Mouse (Mus musculus) thymus, postnatal 4 days (tissue): ENCODE results near the gene BC029722.

Experiments used
- DNase-seq: peaks from one replicate; pipeline ENCODE4 v3.0.0; 2021

The BC029722 gene

DNA sequence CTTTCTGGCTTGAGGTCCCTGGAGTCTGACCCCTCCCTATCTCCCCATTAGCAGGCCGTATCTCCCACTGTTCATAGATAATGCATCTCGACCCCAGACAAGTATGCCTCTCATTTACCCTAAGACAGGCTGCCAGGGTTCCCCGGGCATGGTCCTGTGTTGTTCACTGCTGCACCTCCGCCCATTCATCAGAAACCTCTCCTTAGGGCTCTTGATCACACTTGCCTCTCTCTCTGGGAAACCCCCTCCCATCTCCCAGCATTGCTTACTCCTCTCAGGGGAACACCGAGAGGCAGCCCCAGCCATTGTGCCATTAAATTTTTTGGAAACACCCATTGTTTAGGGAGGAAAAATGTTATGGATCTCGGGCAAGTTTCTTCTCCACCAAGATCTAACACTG lies 41.2 kb downstream of the BC029722 start:
- no peak for DNase-seq

GRCm38 (mm10) chr2:155777688-155777985 lies 41.6 kb downstream of the BC029722 start:
- DNase-seq: no peak

DNA sequence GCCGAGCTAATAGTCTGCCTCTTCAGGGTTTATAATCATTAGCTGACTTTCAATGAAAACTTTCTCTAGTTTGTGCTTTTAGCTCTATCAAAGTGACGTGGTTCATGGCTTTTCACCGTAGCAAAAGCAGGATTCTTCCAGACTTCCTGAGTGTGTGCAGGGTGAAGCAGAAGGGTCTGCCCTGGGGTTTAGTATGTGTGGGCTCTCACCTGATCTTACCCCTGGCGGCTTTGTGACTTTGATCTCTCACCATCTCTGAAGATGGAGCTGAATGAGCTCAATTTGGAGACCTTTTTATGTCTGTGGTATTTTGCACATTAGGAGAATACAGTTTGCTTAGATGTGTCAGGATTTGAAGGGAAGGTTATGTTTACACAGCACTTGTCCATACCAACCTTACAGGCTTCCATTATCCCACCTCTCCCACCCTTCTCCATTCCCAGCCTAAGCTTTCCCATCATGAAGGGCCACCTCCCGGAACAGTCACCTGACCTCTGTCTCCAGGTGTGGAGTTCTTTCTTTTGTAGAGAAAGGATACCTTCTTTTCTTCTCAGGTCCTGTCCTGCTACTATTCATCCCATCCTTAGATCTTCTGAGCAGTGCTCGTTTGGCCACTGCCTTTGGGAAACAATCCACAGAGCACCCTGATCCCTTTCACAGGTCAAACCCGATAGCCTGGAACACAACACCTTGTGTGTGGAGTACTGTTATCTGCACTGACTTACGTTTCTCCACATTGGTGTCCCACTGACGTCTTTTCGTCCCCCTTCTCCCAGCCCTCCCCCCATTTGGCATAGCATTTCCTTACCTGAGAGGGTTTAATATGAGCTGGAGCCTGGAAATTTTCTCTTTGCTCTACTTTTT lies 42.2 kb downstream of the BC029722 start:
- no peak for DNase-seq

GRCm38 (mm10) chr2:155775685-155776263 lies 43.5 kb downstream of the BC029722 start:
- DNase-seq: peak; percentile 72

DNA sequence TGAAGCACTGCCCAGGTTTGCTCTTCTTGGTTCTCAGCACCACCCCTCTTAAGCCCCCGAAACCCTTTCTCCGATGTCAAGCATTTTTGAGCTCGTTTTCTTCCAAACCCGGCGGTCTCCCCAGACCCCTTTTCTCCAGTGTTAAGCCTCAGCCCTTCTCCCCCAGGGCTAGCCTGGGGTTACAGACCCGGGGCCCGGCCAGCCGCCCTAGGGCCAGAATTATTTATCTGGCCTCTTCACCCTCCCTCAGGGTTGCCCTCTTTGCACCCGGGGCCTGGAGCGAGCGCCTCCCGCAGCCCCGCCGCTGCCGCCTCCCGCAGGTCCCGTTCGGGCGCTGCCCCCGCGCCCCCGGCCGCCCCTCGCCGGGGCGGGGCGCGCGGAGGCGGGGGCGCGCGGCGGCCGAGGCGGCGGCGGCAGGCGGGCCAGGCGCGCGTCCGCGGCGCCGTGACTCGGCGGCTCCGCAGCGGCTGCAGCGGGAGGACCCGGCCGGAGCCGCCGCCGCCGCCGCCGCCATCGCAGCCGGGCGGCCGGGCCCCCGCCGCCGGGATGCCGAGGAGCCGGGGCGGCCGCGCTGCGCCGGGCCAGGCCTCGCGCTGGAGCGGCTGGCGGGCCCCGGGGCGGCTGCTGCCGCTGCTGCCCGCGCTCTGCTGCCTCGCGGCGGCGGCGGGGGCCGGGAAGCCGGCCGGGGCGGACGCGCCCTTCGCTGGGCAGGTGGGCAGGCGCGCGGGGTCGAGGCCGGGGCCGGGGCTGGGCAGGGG lies 44.1 kb downstream of the BC029722 start, which contains the start of gene Mmp24:
TSS of gene Mmp24 (plus strand) at position 416 of the 758 bp plus-strand sequence.
- DNase-seq: no peak

- DNase-seq: no peak
These were observed 44.8 kb downstream of the BC029722 start for GRCm38 (mm10) chr2:155774261-155774926.

GRCm38 (mm10) chr2:155773664-155774063 lies 45.6 kb downstream of the BC029722 start:
- no peak for DNase-seq
